Mouse (Mus musculus) macrophage (primary cell): ENCODE results near the gene Plxna4. TPM values are rescaled to one million over a fixed set of nuclear protein-coding genes. Genes with fewer than 3 reads are reported as not detected.

Experiments
- H3K27ac ChIP-seq: fragments of 350-480 bp; formaldehyde crosslinking; 2 replicates; pipeline ENCODE4 v1.9.0; 2021
- H3K36me3 ChIP-seq: fragments of 350-480 bp; formaldehyde crosslinking; 2 replicates; pipeline ENCODE4 v1.9.0; 2021; ENCODE audit errors: inconsistent target
- H3K4me3 ChIP-seq: fragments of 350-480 bp; formaldehyde crosslinking; 2 replicates; pipeline ENCODE4 v1.9.0; 2021; ENCODE audit errors: inconsistent target
- H3K79me2 ChIP-seq: fragments of 350-480 bp; formaldehyde crosslinking; 2 replicates; pipeline ENCODE4 v1.9.0; 2021; ENCODE audit errors: inconsistent target
- WGBS: methylation state at CpG from one replicate; pipeline ENCODE4 v1.1.7; 2026; ENCODE audit warnings: inconsistent platforms; ENCODE audit not compliant: missing documents; 5-methylcytosine and 5-hydroxymethylcytosine counted together
- polyA plus RNA-seq: library from polyadenylated mRNA; stranded (reverse); fragments of 250-400 nt; gene quantifications from 3 replicates; pipeline ENCODE4 v1.2.4, GENCODE M21; 2018; ENCODE audit warnings: inconsistent platforms

The Plxna4 gene
- polyA plus RNA-seq, 1 experiment from 2014 or later, result 0.23 TPM

DNA sequence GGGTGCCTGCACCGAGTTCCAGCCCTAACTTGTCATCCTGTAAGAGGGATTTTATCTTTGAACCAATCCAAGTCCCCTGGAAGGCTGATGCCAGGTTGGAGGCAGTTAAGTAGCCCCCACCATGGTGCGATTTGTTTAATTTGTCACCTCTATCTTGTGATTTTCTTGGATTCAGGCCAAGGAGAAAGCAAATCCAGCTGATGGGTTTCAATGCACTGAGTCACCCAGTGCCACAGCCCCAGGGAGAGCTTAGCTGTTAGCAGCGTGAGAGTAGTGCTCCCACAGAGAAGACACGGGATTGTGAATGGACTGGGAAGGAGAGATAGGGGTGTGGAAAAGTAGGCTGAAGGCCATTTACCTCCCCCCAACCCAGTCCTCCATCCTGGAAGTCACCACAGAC is 375.6 kb downstream of the Plxna4 start:
- WGBS, result 69% methylated on average over 3 of the region's 4 CpGs
- no peaks in the 10 kb centered on the region for H3K79me2 ChIP-seq
- no peak overlapping the region for H3K27ac ChIP-seq
- no peaks in the 10 kb centered on the region for H3K36me3 ChIP-seq
- H3K4me3 ChIP-seq, result no peak overlapping the region

DNA sequence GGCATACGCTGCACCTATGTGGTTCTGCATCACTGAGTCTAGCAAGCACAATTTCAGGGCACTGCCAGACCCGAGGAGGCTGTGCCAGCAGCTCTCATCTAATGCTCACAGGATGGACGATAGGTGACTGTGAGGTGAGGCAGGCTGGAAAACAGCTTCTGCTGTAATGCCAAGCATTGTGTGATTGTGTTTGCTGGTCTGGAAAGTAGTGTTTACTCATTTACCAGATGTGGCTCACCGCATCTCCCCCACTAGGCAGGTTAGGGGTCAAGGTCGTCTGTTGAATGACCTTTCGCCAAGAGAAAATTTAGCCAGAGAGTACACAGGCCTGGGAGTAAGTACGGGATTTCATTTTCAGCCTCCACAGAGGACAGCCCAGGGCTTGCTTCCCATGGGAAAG is 377.9 kb downstream of the Plxna4 start:
- H3K27ac ChIP-seq, result no peak overlapping the region
- 90% methylated on average over 7 of the region's 7 CpGs for WGBS
- H3K79me2 ChIP-seq, result no peaks in the 10 kb centered on the region
- H3K36me3 ChIP-seq, result no peaks in the 10 kb centered on the region
- no peak overlapping the region for H3K4me3 ChIP-seq

DNA sequence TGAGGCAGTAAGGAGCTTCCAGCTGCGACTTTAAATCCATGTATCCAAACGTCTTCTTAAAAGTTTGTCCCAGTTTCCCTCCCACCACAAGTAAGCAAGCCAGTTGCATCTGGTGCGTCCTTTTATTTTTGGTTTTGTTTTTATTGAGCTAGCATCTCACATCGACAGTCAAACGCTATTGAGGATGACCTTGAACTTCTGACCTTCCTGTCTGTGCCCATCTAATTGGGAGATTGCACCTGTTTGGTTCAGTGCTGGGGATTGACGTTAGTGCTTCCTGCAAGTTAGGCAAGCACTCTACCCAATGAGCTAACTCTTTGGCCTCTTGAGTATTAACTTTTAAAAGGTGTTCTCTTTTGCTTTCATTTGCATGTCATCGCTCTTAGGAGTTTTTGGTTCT is 379.0 kb downstream of the Plxna4 start:
- no peaks in the 10 kb centered on the region for H3K79me2 ChIP-seq
- H3K36me3 ChIP-seq, result no peaks in the 10 kb centered on the region
- H3K27ac ChIP-seq, result no peak overlapping the region
- no peak overlapping the region for H3K4me3 ChIP-seq
- 86% methylated on average over 7 of the region's 7 CpGs for WGBS

DNA sequence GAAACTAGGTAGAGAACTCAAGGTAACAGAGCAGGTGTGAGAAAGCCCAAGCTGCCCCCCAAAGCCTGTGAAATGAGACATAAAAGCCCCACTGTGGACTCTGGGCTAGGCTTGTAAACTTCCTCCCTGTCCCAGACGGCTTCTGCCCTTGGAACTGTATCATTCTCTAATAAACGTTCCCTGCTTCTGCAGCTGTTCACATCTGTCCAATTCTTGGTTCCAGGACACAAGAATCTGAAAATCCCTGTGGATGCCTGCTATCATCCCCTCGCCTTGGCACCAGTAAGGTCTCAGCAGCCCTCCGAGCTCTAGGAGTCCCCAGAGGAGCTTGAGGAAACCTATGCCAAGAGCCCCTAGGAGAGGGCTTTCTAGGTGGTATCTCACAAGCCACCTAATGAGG is 383.7 kb downstream of the Plxna4 start:
- H3K27ac ChIP-seq, result no peak overlapping the region
- H3K79me2 ChIP-seq, result no peaks in the 10 kb centered on the region
- H3K36me3 ChIP-seq, result no peaks in the 10 kb centered on the region
- WGBS, result 91% methylated on average over 4 of the region's 4 CpGs
- no peak overlapping the region for H3K4me3 ChIP-seq

DNA sequence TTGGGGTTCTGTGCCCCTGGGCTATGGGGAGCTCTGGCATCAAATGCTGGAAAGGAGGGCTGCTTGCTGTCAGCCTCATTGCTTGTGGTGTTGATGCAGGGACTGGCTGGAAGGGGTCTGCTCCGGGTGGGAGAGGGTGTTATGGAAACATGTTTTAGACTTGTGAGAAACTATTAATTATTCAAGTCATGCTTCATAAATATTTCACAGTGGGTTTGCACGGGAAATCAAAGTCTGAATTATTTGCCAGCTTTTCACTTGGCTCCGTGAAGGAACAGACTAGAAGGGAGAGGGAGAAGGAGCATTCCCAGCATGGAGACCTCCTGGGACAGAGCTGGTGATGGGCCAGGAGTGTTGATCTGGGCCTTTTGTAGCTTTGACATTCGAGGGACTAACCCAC is 384.6 kb downstream of the Plxna4 start:
- no peaks in the 10 kb centered on the region for H3K79me2 ChIP-seq
- no peak overlapping the region for H3K4me3 ChIP-seq
- H3K36me3 ChIP-seq, result no peaks in the 10 kb centered on the region
- WGBS, result 82% methylated on average over 4 of the region's 4 CpGs
- H3K27ac ChIP-seq, result no peak overlapping the region

DNA sequence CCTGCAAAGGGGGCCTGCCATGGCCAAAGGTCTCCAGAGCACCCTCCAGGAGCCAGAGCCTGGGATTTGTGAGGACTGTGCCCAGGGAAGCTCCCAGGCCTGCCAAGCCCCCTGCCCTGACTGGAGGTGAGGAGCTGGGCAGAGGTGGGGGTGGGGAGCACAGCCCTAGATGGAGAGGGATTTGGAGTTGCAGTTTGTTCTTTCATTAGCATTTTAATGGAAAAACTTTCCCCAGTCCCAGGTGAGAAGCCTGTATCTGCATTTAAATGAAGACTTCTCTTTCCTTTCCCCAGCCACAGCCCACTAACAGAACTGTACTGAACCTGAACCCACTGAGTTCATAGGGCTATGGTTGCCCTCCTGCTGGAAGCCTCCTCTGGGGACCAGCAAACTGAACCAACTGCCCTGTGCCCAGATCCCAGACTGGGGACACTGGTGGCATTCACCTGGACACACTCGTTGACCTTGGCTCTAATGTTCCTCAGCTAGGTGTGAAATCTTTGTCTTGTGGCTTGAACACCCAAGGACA is 385.3 kb downstream of the Plxna4 start:
- H3K4me3 ChIP-seq, result no peak overlapping the region
- H3K27ac ChIP-seq, result no peak overlapping the region
- 79% methylated on average over 1 of the region's 1 CpGs for WGBS
- H3K36me3 ChIP-seq, result no peaks in the 10 kb centered on the region
- no peaks in the 10 kb centered on the region for H3K79me2 ChIP-seq

DNA sequence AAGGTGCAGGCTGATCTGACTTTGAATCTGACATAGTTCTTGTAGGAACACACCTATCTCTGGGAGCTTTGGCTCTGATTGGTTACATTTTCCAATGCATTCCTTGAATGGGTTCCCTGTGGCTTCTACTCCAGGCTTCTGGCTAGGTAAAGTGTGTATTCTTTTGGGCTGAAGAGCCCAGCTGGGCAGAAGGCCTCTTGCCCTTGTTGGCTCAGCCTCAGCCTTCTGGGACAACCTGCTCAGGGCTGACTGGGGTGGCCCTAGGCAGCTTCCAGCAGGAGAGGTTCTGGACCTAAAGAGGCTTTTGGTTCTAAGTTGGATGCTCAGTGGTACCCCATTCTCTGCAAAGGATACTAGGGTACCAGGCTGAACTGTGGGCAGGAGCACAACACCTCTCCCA is 386.5 kb downstream of the Plxna4 start:
- H3K79me2 ChIP-seq, result no peaks in the 10 kb centered on the region
- no peak overlapping the region for H3K4me3 ChIP-seq
- no peaks in the 10 kb centered on the region for H3K36me3 ChIP-seq
- H3K27ac ChIP-seq, result no peak overlapping the region

DNA sequence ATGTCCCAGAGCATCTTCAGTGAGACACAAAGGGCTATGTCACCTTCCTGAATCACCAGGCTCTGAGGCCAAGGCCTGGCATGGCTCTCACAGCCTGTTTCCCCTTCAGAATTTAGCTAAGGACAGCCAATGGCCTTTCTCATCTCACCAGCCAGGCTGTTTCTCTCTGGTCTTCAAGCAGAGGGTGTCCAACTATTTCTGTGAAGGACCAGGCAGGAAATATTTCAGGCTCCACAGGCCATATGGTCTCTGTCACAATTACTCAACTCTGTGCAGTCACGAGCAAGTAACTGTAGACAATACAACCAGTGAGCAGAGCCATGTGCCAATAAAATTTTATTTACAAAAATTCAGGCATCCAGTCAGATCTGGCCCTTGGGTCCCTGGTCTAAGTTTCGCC is 388.4 kb downstream of the Plxna4 start:
- no peak overlapping the region for H3K4me3 ChIP-seq
- no peaks in the 10 kb centered on the region for H3K79me2 ChIP-seq
- WGBS, result 84% methylated on average over 2 of the region's 2 CpGs
- H3K27ac ChIP-seq, result no peak overlapping the region
- no peaks in the 10 kb centered on the region for H3K36me3 ChIP-seq

DNA sequence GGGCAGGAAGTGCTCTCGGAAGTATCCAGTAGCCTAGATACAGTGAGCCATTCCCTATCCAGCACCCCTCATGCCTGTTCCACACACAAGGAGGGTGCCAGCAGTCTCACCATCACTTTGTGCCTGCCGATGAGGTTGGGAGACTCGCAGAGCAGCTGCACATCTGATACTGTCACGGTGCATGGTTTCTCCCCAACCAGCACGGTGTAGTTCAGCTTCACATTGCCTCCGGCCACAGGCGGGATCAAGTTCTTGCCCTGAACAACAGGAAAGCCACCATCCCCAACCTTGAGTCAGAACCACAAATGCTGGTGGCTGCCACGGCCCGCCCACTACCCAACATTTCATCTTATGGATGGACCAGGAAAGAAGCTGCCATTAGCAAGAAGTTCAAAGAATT is 391.1 kb downstream of the Plxna4 start:
- no peak overlapping the region for H3K27ac ChIP-seq
- no peaks in the 10 kb centered on the region for H3K36me3 ChIP-seq
- WGBS, result 73% methylated on average over 7 of the region's 9 CpGs
- H3K4me3 ChIP-seq, result no peak overlapping the region
- no peaks in the 10 kb centered on the region for H3K79me2 ChIP-seq

DNA sequence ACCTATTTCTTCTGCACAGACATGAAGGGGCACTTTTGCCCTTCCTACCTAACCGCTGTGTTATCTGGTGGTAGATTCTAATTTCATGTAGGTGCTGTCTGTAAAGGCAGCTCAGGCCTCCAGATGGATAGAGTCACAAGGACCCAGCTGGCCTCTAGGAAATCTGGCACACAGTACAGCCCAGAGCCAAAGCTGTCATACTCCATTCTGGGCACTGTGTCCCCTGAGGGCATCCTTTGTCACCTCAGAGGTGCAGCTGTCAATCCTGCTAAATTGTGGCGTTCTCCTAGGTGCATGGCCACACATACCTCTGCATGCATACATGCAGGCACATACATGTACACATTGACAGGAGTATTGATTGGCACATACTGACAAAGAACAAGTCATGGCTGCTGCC is 394.9 kb downstream of the Plxna4 start:
- H3K4me3 ChIP-seq, result no peak overlapping the region
- H3K79me2 ChIP-seq, result no peaks in the 10 kb centered on the region
- no peaks in the 10 kb centered on the region for H3K36me3 ChIP-seq
- H3K27ac ChIP-seq, result no peak overlapping the region
- WGBS, result 90% methylated on average over 2 of the region's 2 CpGs

DNA sequence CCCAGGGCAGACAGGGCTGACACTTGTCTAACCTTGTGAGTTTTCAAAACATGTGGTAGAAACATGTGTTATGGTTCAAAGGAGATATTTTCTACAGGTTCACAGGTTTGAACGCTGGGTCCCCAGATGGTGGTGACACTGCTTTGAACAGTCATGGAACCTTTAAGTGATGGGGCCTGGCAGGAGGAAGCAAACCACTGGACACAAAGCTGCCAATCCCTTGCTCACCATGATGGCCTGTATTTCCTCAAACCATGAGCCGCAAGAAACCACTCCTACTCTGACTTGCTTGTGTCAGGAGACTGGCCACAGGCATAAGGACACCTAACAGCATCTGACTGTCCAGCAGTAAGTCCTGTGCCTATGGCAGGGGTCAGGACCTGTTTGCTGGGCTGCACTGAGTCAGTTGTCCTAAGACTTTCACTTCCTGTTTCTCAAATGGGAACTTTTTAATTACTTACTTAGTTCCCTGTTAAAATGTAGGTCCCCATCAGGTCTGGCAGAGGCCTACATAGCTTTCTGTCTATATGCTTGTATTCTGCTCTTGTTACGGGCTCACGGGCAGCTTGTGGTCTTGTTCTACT is 403.5 kb downstream of the Plxna4 start:
- no peak overlapping the region for H3K27ac ChIP-seq
- no peaks in the 10 kb centered on the region for H3K79me2 ChIP-seq
- no peak overlapping the region for H3K4me3 ChIP-seq
- H3K36me3 ChIP-seq, result no peaks in the 10 kb centered on the region
- WGBS, result 49% methylated on average over 4 of the region's 4 CpGs

DNA sequence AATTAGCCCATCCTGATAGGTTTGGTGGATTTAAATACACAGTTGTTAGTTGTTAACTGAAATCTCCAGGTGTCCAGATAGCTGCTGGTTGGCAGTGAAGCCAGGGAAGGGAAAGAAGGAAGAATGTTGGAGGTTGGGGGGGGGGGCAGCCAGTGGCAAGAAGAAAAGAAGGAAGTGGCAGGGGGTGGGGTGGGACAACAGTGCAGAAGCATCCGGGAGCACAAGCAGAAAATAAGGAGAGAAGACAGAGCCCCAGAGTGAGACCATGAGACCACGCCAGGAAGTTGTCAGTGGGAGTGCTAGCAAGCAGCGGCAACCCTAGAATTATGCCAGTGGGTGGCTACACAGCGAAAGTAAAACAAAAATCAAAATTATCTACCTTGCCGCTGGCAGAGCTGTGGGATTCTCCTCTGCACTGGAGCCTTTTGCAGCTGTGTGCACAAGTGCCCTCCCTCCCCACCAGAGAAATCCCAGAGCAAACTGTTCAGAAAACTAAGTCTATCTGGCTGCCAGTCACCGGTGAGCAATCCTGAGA is 404.3 kb downstream of the Plxna4 start:
- 32% methylated on average over 6 of the region's 6 CpGs for WGBS
- H3K4me3 ChIP-seq, result no peak overlapping the region
- H3K36me3 ChIP-seq, result no peaks in the 10 kb centered on the region
- no peaks in the 10 kb centered on the region for H3K79me2 ChIP-seq
- no peak overlapping the region for H3K27ac ChIP-seq

DNA sequence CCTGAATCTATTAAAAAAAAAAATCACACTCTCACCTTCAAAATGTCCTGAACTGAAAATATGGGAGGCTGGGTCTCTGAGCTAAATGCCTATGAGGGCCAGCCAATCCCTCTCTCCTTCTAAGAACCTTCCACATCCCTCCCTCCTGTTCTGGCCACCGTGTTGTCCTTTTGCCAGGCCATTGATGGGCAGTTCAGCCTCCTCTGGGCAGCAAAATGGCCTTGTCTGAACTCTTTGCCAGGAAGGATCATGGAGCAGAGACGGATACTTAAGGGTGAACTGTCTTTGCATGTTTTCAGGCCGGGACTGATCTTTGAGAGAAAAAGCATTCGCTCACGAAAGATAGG is 408.0 kb downstream of the Plxna4 start:
- WGBS, result 94% methylated on average over 5 of the region's 5 CpGs
- no peak overlapping the region for H3K4me3 ChIP-seq
- no peak overlapping the region for H3K27ac ChIP-seq
- H3K79me2 ChIP-seq, result no peaks in the 10 kb centered on the region
- no peaks in the 10 kb centered on the region for H3K36me3 ChIP-seq

DNA sequence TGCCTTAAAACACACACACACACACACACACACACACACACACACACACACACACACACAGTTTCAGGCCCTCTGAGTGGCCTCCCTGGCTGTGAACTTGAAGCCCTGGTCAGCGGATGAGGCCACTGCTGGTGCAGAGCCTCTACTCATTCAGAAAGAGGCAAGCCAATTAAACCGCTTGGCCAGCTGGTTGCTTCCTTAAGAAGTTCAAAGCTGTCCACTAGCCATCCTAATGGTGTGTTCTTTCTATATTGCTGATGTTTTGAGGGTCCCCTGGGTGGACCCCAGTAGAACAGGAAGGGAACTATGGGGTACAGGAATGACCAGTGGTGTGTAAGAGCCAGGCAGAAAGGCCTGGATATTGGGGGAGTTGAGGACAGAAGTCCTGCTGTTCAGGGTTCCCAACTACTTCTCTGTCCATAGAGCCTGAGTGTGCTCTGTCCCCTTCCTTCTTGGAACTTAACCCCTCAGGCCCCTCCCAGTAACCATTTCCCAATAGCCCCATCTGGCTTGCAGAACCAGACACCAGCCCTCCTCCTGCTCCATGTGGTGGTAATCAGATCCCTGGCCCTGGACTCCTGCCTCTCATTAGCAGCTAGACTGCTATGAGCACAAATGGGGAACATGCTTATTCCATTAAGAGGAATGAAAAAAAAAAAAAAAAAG is 408.5 kb downstream of the Plxna4 start:
- 100% methylated on average over 2 of the region's 2 CpGs for WGBS
- H3K4me3 ChIP-seq, result no peak overlapping the region
- H3K27ac ChIP-seq, result no peak overlapping the region
- no peaks in the 10 kb centered on the region for H3K36me3 ChIP-seq
- no peaks in the 10 kb centered on the region for H3K79me2 ChIP-seq

DNA sequence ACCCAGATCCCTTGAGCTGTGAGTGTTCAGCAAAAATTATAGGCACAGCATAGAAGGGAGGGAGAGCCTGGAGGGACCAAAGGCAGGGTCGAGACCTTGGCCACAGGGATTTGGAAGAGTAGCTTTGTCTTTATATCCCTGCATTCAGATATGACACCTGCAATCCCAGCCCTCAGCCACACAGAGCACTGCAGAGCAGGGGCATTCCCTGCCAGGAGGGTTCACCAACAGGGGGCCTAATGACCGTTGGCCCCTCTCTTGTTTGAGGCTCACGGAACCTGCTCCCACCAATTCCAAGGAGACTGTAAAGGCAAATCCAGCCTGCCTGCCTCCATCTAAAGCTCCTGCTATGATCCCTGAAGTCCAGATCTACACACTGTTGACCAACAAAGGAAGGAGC is 410.1 kb downstream of the Plxna4 start:
- Histone ChIP-seq H3K27ac (no peak overlapping the region), H3K79me2 (no peaks in the 10 kb centered on the region), H3K36me3 (no peaks in the 10 kb centered on the region), H3K4me3 (no peak overlapping the region)
- WGBS, result 84% methylated on average over 3 of the region's 3 CpGs

DNA sequence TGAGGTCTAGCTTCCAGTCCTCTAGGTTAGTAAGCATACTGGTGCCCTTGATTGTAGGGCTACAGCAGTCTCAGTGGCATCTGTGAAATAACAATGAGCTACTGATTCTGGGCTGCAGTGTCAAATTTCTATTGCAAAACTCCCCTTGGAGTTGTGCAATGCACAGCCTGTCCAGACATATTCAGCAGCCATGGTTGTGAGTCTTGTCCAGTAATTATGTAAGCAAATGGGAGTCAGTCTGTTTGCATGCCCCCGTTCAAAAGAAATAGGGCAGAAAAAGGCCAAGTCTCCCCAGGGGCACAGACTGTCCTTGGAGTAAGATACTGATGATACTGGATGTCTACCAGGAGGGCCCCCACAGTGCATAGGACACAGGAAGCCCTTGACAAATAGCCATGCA is 420.3 kb downstream of the Plxna4 start:
- no peaks in the 10 kb centered on the region for H3K79me2 ChIP-seq
- 9% methylated on average over 1 of the region's 1 CpGs for WGBS
- H3K27ac ChIP-seq, result no peak overlapping the region
- H3K36me3 ChIP-seq, result no peaks in the 10 kb centered on the region
- H3K4me3 ChIP-seq, result no peak overlapping the region
